Mouse (Mus musculus) spleen, postnatal 4 days (tissue): Measurements from ENCODE around the gene Tyk2.

Experiments
- DNase-seq, 2 experiments: peaks; one replicate each; pipeline ENCODE4 v3.0.0; 2022; ENCODE audit warnings: low spot score in 2 of 2

The Tyk2 gene

GRCm38 (mm10) chr9:21062928-21063327 lies 68.1 kb downstream of the Tyk2 start:
- no peak for DNase-seq
